Mouse (Mus musculus) kidney, embryonic 16.5 days (tissue): ENCODE measurements around the gene Tfpi2. TPM values are rescaled to one million over a fixed set of nuclear protein-coding genes. Genes with fewer than 3 reads are reported as not detected.
A peak's percentile ranks its signal among the peaks of the same experiment; 100 is the strongest.

Experiments used
- ATAC-seq: fragments of 200-750 bp; cut with Nextera tagmentation; 2 replicates; pipeline ENCODE4 v1.8.0; 2017; ENCODE audit warnings: moderate TSS enrichment; ENCODE audit not compliant: low FRiP score, low TSS enrichment
- H3K27ac ChIP-seq: fragments of 300-500 bp; sonication (generic); 2 replicates; pipeline ENCODE4 v1.5.1; 2014; ENCODE audit warnings: low read length
- H3K27me3 ChIP-seq: fragments of 300-500 bp; sonication (generic); 2 replicates; pipeline ENCODE4 v1.6.1; 2014; ENCODE audit warnings: low read length, control low read depth, mixed read lengths; ENCODE audit not compliant: insufficient read depth
- H3K36me3 ChIP-seq: fragments of 300-500 bp; sonication (generic); 2 replicates; pipeline ENCODE4 v1.6.1; 2014; ENCODE audit warnings: low read length, control low read depth, mixed read lengths; ENCODE audit not compliant: insufficient read depth
- H3K4me1 ChIP-seq: fragments of 300-500 bp; sonication (generic); 2 replicates; pipeline ENCODE4 v1.6.1; 2014; ENCODE audit warnings: low read length, control low read depth, mixed read lengths; ENCODE audit not compliant: insufficient read depth
- H3K4me2 ChIP-seq: fragments of 300-500 bp; sonication (generic); replicated peaks from 2 replicates; pipeline ENCODE4 v1.6.1; 2014; ENCODE audit warnings: low read depth, low read length
- H3K4me3 ChIP-seq: fragments of 300-500 bp; sonication (generic); 2 replicates; pipeline ENCODE4 v1.5.1; 2014; ENCODE audit warnings: mild to moderate bottlenecking, low read length
- H3K9ac ChIP-seq: fragments of 300-500 bp; sonication (generic); replicated peaks from 2 replicates; pipeline ENCODE4 v1.6.1; 2014; ENCODE audit warnings: low read length
- H3K9me3 ChIP-seq: fragments of 300-500 bp; sonication (generic); 2 replicates; pipeline ENCODE4 v1.6.1; 2016; ENCODE audit warnings: low read length, control low read depth
- WGBS: fragments of 180-500 bp; shearing (Covaris S2); extraction: QIAGEN DNeasy Blood & Tissue Kit; methylation state at CpG from one replicate; pipeline ENCODE4 v1.1.7; 2014; 5-methylcytosine and 5-hydroxymethylcytosine counted together
- polyA plus RNA-seq: library from polyadenylated mRNA; unstranded; fragments of >200 nt; fragmentation: Nextera tagmentation; extraction: Ambion mirVana; gene quantifications from 2 replicates; pipeline ENCODE4 v1.2.1, GENCODE M21; 2015

Gene Tfpi2
- polyA plus RNA-seq, 1 experiment from 2014 or later = 4.6 TPM

GRCm38 (mm10) chr6:3999296-3999695, 10.6 kb upstream of the Tfpi2 start:
- Histone ChIP-seq H3K27ac (no peak overlapping the region), H3K27me3 (no peaks in the 10 kb centered on the region), H3K36me3 (no peaks in the 10 kb centered on the region), H3K4me2 (no peak overlapping the region), H3K4me1 (no peaks in the 10 kb centered on the region), H3K9ac (no peak overlapping the region), H3K9me3 (no peaks in the 10 kb centered on the region), H3K4me3 (no peak overlapping the region)
- WGBS = 68% methylated on average over 6 of the region's 6 CpGs
- no peak for ATAC-seq

- no peaks in the 10 kb centered on the region for H3K36me3 ChIP-seq
- no peak for ATAC-seq
- WGBS = 76% methylated on average over 4 of the region's 4 CpGs
- no peak overlapping the region for H3K27ac ChIP-seq
- no peak overlapping the region for H3K4me2 ChIP-seq
- no peak overlapping the region for H3K4me3 ChIP-seq
- no peaks in the 10 kb centered on the region for H3K4me1 ChIP-seq
- no peak overlapping the region for H3K9ac ChIP-seq
- H3K9me3 ChIP-seq = no peaks in the 10 kb centered on the region
- no peaks in the 10 kb centered on the region for H3K27me3 ChIP-seq
Observed at GRCm38 (mm10) chr6:3998089-3998488, 9.4 kb upstream of the Tfpi2 start.

GRCm38 (mm10) chr6:3993492-3993891, 4.8 kb upstream of the Tfpi2 start, which contains the start of gene Gngt1:
Gene Gngt1 (plus strand): TSS chr6:3993792.
- Histone ChIP-seq H3K9ac (no peak within 1 kb of the TSS), H3K4me1 (no peaks in the 10 kb centered on the region), H3K4me2 (no peak within 1 kb of the TSS), H3K9me3 (no peaks in the 10 kb centered on the region), H3K36me3 (no peaks in the 10 kb centered on the region), H3K27me3 (no peaks in the 10 kb centered on the region), H3K27ac (no peak within 1 kb of the TSS), H3K4me3 (no peak within 1 kb of the TSS)
- WGBS = 86% methylated on average over 6 of the region's 6 CpGs
- no peak for ATAC-seq

DNA sequence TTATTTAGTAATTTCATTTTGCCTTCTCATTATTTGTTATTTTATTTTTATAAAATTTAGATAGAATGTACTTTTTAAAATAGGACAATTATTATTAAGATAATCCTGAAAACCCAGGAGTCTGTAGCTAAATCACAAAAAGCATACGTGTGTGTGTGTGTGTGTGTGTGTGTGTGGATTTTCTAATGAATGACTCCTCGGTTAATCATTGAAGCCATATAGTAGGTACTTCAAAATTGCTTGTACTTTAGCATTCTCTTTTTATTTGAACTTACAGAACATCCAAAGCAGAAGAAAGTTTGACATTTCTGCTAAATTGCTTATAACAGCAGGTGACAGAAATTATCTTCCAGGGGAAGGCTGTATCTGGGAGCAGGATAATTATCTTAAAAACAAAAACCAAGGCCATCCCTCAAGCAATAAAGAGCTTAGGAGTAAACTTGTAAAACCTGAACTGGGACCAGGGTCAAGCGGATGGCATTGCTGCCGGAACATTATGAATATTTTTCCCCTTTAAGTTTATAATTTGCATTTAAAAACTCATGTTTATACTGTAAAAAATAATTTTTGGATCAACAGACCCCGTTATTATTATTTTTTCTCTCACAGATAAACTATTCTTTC, 5.9 kb downstream of the Tfpi2 start:
- Histone ChIP-seq H3K4me1 (no peaks in the 10 kb centered on the region), H3K27me3 (no peaks in the 10 kb centered on the region), H3K9ac (no peak overlapping the region), H3K4me3 (no peak overlapping the region), H3K27ac (no peak overlapping the region), H3K9me3 (no peaks in the 10 kb centered on the region), H3K36me3 (no peaks in the 10 kb centered on the region), H3K4me2 (no peak overlapping the region)
- ATAC-seq = no peak
- 79% methylated on average over 5 of the region's 5 CpGs for WGBS

DNA sequence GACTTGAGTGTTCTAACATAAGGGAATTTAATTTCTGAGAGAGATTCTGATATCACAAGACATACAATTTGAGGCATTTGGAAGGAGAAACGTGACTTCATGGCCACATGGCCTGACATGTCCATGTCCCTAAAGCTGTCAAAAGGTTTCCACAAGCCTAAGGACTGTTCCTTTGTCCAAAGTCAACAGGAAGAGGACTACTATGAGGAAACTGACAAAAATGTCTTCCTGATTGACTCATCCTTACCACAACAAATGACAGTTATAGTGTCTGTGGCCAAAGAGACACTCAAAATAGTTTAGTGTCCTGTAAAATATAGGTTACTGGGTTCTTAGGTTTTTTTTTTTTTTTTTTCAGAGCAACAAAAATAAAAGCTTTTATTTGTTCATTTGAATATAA, 15.0 kb downstream of the Tfpi2 start:
- Histone ChIP-seq H3K36me3 (no peaks in the 10 kb centered on the region), H3K4me1 (no peaks in the 10 kb centered on the region), H3K9ac (no peak overlapping the region), H3K4me2 (no peak overlapping the region), H3K27me3 (no peaks in the 10 kb centered on the region), H3K27ac (no peak overlapping the region), H3K4me3 (no peak overlapping the region), H3K9me3 (no peaks in the 10 kb centered on the region)
- ATAC-seq = no peak
- WGBS = 65% methylated on average over 1 of the region's 1 CpGs

DNA sequence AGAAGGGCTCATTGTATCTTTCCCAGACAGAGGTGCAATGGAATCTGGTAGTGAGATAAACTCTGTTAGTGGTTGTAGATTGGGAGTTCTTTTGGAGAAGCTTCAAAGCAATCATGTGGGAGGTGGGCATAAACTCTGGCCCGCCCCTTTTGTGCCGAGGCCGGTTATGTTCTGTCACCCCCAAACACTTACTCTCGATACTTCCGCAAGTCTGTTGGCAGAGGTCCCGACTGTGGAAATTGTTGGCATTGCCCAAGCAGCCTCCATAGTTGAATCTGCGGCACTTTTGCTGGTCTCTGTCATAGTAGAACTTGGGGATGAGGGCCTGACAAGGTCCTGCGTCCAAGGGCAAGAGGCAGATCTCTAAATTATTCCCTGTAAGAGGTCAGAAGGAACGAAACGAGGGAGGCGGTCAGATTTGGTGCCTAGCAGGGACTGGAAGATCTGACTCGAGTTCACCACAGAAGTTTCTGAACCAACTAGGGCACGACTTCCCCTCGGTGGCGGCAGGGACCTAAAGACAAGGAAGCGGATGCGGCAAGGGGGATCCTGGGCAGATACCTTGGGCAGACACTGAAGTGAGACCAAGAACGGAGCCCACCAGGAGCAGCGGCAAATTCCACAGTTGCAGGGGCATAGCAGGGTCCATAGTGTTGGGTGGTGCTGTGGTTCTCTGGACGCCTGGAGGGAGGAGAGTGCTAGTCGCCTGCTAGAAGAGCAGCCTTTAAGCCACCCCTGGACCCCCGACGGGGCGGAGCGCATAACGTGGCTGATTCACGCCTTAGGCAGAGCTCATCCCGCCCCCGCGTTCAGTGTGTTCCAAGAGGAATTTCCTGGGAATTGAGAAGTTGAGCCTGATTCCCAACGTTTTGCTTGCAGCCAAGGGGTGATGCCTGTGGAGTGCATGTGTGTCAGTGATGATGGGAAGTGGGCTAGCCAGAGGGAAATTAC, 20.8 kb downstream of the Tfpi2 start:
- H3K4me2 ChIP-seq = peak overlapping the region; percentile 53
- H3K9me3 ChIP-seq = no peaks in the 10 kb centered on the region
- ATAC-seq = 0 out of 2 replicates have a peak, but pooled peaks have one; percentile 42
- H3K27ac ChIP-seq = no peak overlapping the region
- 24% methylated on average over 31 of the region's 31 CpGs for WGBS
- no peak overlapping the region; the same call in 1 of the 2 replicates for H3K9ac ChIP-seq
- H3K4me3 ChIP-seq = peak overlapping the region; percentile 32
- H3K4me1 ChIP-seq = peaks cover 5% of the 10 kb centered on the region; the same call in 1 of the 2 replicates
- H3K27me3 ChIP-seq = peaks cover 3% of the 10 kb centered on the region; the same call in 1 of the 2 replicates
- no peaks in the 10 kb centered on the region for H3K36me3 ChIP-seq

DNA sequence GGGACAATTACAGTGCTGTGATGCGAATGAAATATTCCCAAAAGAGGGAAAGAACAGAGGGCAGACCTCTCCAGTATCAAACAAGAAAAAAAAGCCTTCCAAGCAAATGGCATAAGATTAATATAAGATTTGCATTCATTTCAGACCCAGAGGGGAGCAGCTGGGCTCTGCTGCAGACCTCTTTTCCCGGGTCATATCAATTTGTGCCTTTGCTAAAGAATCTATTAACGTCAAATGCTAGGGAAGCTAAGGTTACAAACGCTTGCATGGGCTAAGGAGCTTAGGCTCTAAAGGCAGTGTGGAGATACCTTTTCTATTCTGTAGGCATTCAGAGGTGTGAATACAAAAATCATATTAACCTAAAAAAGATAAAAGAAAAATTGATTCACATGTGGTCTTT, 33.8 kb downstream of the Tfpi2 start:
- Histone ChIP-seq H3K27me3 (no peaks in the 10 kb centered on the region), H3K4me1 (no peaks in the 10 kb centered on the region), H3K36me3 (no peaks in the 10 kb centered on the region), H3K9me3 (no peaks in the 10 kb centered on the region), H3K27ac (no peak overlapping the region), H3K4me2 (no peak overlapping the region), H3K4me3 (no peak overlapping the region), H3K9ac (no peak overlapping the region)
- ATAC-seq = no peak
- WGBS = 59% methylated on average over 4 of the region's 4 CpGs

- Histone ChIP-seq H3K4me3 (no peak overlapping the region), H3K4me1 (no peaks in the 10 kb centered on the region), H3K27me3 (no peaks in the 10 kb centered on the region), H3K4me2 (no peak overlapping the region), H3K27ac (no peak overlapping the region), H3K36me3 (no peaks in the 10 kb centered on the region), H3K9ac (no peak overlapping the region), H3K9me3 (no peaks in the 10 kb centered on the region)
- 26% methylated on average over 1 of the region's 1 CpGs for WGBS
- ATAC-seq = no peak
Observed at GRCm38 (mm10) chr6:3936140-3936714, 52.5 kb downstream of the Tfpi2 start.

GRCm38 (mm10) chr6:3935606-3936005, 53.1 kb downstream of the Tfpi2 start:
- H3K4me1 ChIP-seq = no peaks in the 10 kb centered on the region
- no peak overlapping the region for H3K4me3 ChIP-seq
- no peaks in the 10 kb centered on the region for H3K27me3 ChIP-seq
- 65% methylated on average over 2 of the region's 2 CpGs for WGBS
- H3K27ac ChIP-seq = no peak overlapping the region
- H3K36me3 ChIP-seq = no peaks in the 10 kb centered on the region
- H3K4me2 ChIP-seq = no peak overlapping the region
- no peaks in the 10 kb centered on the region for H3K9me3 ChIP-seq
- no peak for ATAC-seq
- no peak overlapping the region for H3K9ac ChIP-seq
